Mouse (Mus musculus) monocyte, adult 59 days (primary cell): Measurements from ENCODE around the gene Klk11. TPM values are rescaled to one million over a fixed set of nuclear protein-coding genes. Genes with fewer than 3 reads are reported as not detected.

ENCODE experiments used
- total RNA-seq, 2 experiments: library from RNA; stranded (reverse); gene quantifications; one replicate each; pipeline ENCODE4 v1.2.4; 2023

The Klk11 gene
- total RNA-seq: not detected

GRCm38 (mm10) chr7:43774364-43774763 is at the start of gene Klk11:
TSS of gene Klk11 (plus strand) at chr7:43774604.

GRCm38 (mm10) chr7:43768597-43768996 is 5.8 kb upstream of the Klk11 start, which contains the start of gene Klk12:
TSS of gene Klk12 (plus strand) at chr7:43768897.

GRCm38 (mm10) chr7:43780746-43781145 is 6.3 kb downstream of the Klk11 start, which contains the start of gene Klk10:
TSS of gene Klk10 (plus strand) at chr7:43781035.

GRCm38 (mm10) chr7:43791591-43791990 is 17.2 kb downstream of the Klk11 start, which contains the start of gene Klk9:
TSS of gene Klk9 (plus strand) at chr7:43791891.

GRCm38 (mm10) chr7:43797333-43797769 is 22.9 kb downstream of the Klk11 start, which contains the start of gene Klk8:
TSS of gene Klk8 (plus strand) at chr7:43797577.

GRCm38 (mm10) chr7:43810994-43811393 is 36.6 kb downstream of the Klk11 start, which contains the start of gene Klk7:
TSS of gene Klk7 (plus strand) at chr7:43811294.

GRCm38 (mm10) chr7:43824199-43824598 is 49.8 kb downstream of the Klk11 start, which contains the start of gene Klk6:
TSS of gene Klk6 (plus strand) at chr7:43824499.

Other genes starting within 250 kb of the Klk11 start
- 10 to 100 TPM; 61.6 to 75.0 TPM for gene Cd33, start 230.2 kb upstream of the Klk11 start, total RNA-seq
- gene Zfp658, start 212.3 kb upstream of the Klk11 start, total RNA-seq: 10 to 100 TPM; 10.2 to 11.0 TPM
- 10 to 100 TPM; 10.5 to 10.7 TPM for gene Zfp719, start 195.0 kb upstream of the Klk11 start, total RNA-seq
- gene Zfp819, start 167.4 kb upstream of the Klk11 start, total RNA-seq: 1 to 10 TPM in 1 of 2 experiments, not detected in 1; 1.2 TPM
- not detected for gene Ceacam18, start 139.9 kb upstream of the Klk11 start, total RNA-seq
- gene Siglece, start 114.4 kb upstream of the Klk11 start, total RNA-seq: 100 to 1,000 TPM; 128 to 137 TPM
- gene Ctu1, start 102.6 kb upstream of the Klk11 start, total RNA-seq: 1 to 10 TPM; 6.9 to 7.3 TPM
- gene Klk14, start 84.2 kb upstream of the Klk11 start, total RNA-seq: not detected
- gene Klk13, start 62.0 kb upstream of the Klk11 start, total RNA-seq: not detected
- gene Klk12, start 5.7 kb upstream of the Klk11 start, total RNA-seq: not detected
- gene Klk10, start 6.4 kb downstream of the Klk11 start, total RNA-seq: not detected
- not detected for gene Klk9, start 17.3 kb downstream of the Klk11 start, total RNA-seq
- gene Klk8, start 23.0 kb downstream of the Klk11 start, total RNA-seq: 1 to 10 TPM; 4.9 to 5.3 TPM
- not detected for gene Klk7, start 36.7 kb downstream of the Klk11 start, total RNA-seq
- gene Klk6, start 49.9 kb downstream of the Klk11 start, total RNA-seq: not detected
- gene Klk5, start 67.4 kb downstream of the Klk11 start, total RNA-seq: not detected
- not detected for gene Klk4, start 106.6 kb downstream of the Klk11 start, total RNA-seq
- gene Klk15, start 159.1 kb downstream of the Klk11 start, total RNA-seq: not detected
- not detected for gene Klk1b8, start 176.1 kb downstream of the Klk11 start, total RNA-seq
- not detected for gene Klk1b1, start 192.1 kb downstream of the Klk11 start, total RNA-seq
- gene Klk1b9, start 201.5 kb downstream of the Klk11 start, total RNA-seq: not detected
- gene Klk1b11, start 221.3 kb downstream of the Klk11 start, total RNA-seq: not detected
- not detected for gene Klk1b26, start 237.6 kb downstream of the Klk11 start, total RNA-seq